Mouse (Mus musculus): ENCODE results near the gene Pik3r5. TPM values are rescaled to one million over a fixed set of nuclear protein-coding genes. Genes with fewer than 3 reads are reported as not detected.

Gene Pik3r5
- polyA plus RNA-seq, 1 experiment, result 9.5 TPM

- peaks cover 3% of the 10 kb centered on the region; the same call in 1 of the 2 replicates for H3K4me1 ChIP-seq
These were observed 21.4 kb downstream of the Pik3r5 start for GRCm38 (mm10) chr11:68453301-68453700.

GRCm38 (mm10) chr11:68458086-68458485 is 26.2 kb downstream of the Pik3r5 start:
- Histone ChIP-seq H3K36me3 (replicated peaks; ENCODE audit: low read length) (no peaks in the 10 kb centered on the region), H3K4me1 (no peaks in the 10 kb centered on the region), H3K27me3 (replicated peaks) (peaks cover 12% of the 10 kb centered on the region), H3K9me3 (no peaks in the 10 kb centered on the region), H3K4me3 (replicated peaks) (no peak overlapping the region)
- TF ChIP-seq GATA1 (IDR thresholded peaks at IDR 0.05; ENCODE audit: borderline replicate concordance, low read length) (no peak), FLI1 (IDR thresholded peaks at IDR 0.05; ENCODE audit: low read length) (no peak)

More at GRCm38 (mm10) chr11:68453301-68453700, 21.4 kb downstream of the Pik3r5 start:
- Histone ChIP-seq H3K36me3 (replicated peaks; ENCODE audit: low read length) (no peaks in the 10 kb centered on the region), H3K27me3 (replicated peaks) (peaks cover 34% of the 10 kb centered on the region), H3K9me3 (no peaks in the 10 kb centered on the region), H3K4me3 (replicated peaks) (no peak overlapping the region)
- TF ChIP-seq FLI1 (IDR thresholded peaks at IDR 0.05; ENCODE audit: low read length), result no peak
- TF ChIP-seq GATA1 (IDR thresholded peaks at IDR 0.05; ENCODE audit: borderline replicate concordance, low read length), result no peak

GRCm38 (mm10) chr11:68459021-68459420 is 27.1 kb downstream of the Pik3r5 start:
- Histone ChIP-seq H3K27me3 (replicated peaks) (peaks cover 12% of the 10 kb centered on the region), H3K36me3 (replicated peaks; ENCODE audit: low read length) (no peaks in the 10 kb centered on the region), H3K4me3 (replicated peaks) (no peak overlapping the region), H3K4me1 (no peaks in the 10 kb centered on the region), H3K9me3 (no peaks in the 10 kb centered on the region)
- no peak for TF ChIP-seq GATA1 (IDR thresholded peaks at IDR 0.05; ENCODE audit: borderline replicate concordance, low read length)
- TF ChIP-seq FLI1 (IDR thresholded peaks at IDR 0.05; ENCODE audit: low read length), result no peak

- H3K27me3 ChIP-seq (replicated peaks), result peaks cover 14% of the 10 kb centered on the region
- H3K9me3 ChIP-seq, result no peaks in the 10 kb centered on the region
- TF ChIP-seq FLI1 (IDR thresholded peaks at IDR 0.05; ENCODE audit: low read length), result no peak
- no peak for TF ChIP-seq GATA1 (IDR thresholded peaks at IDR 0.05; ENCODE audit: borderline replicate concordance, low read length)
- no peak overlapping the region for H3K4me3 ChIP-seq (replicated peaks)
- H3K36me3 ChIP-seq (replicated peaks; ENCODE audit: low read length), result no peaks in the 10 kb centered on the region
- no peaks in the 10 kb centered on the region for H3K4me1 ChIP-seq
These were observed 27.6 kb downstream of the Pik3r5 start for GRCm38 (mm10) chr11:68459486-68459885.

- no peak for TF ChIP-seq FLI1 (IDR thresholded peaks at IDR 0.05; ENCODE audit: low read length)
- no peak for TF ChIP-seq GATA1 (IDR thresholded peaks at IDR 0.05; ENCODE audit: borderline replicate concordance, low read length)
- Histone ChIP-seq H3K9me3 (no peaks in the 10 kb centered on the region), H3K36me3 (replicated peaks; ENCODE audit: low read length) (no peaks in the 10 kb centered on the region), H3K4me3 (replicated peaks) (no peak overlapping the region), H3K4me1 (no peaks in the 10 kb centered on the region), H3K27me3 (replicated peaks) (peaks cover 12% of the 10 kb centered on the region)
These were observed 30.8 kb downstream of the Pik3r5 start for GRCm38 (mm10) chr11:68462716-68463115.

- no peaks in the 10 kb centered on the region for H3K4me1 ChIP-seq
- no peaks in the 10 kb centered on the region for H3K36me3 ChIP-seq (replicated peaks; ENCODE audit: low read length)
- no peak for TF ChIP-seq FLI1 (IDR thresholded peaks at IDR 0.05; ENCODE audit: low read length)
- H3K4me3 ChIP-seq (replicated peaks), result no peak overlapping the region
- no peaks in the 10 kb centered on the region for H3K9me3 ChIP-seq
- H3K27me3 ChIP-seq (replicated peaks), result peaks cover 18% of the 10 kb centered on the region
These were observed 32.3 kb downstream of the Pik3r5 start for GRCm38 (mm10) chr11:68464260-68464659.

- Histone ChIP-seq H3K4me1 (no peaks in the 10 kb centered on the region), H3K36me3 (replicated peaks; ENCODE audit: low read length) (no peaks in the 10 kb centered on the region), H3K27me3 (replicated peaks) (peaks cover 22% of the 10 kb centered on the region), H3K4me3 (replicated peaks) (no peak overlapping the region), H3K9me3 (no peaks in the 10 kb centered on the region)
- TF ChIP-seq GATA1 (IDR thresholded peaks at IDR 0.05; ENCODE audit: borderline replicate concordance, low read length) (no peak), FLI1 (IDR thresholded peaks at IDR 0.05; ENCODE audit: low read length) (no peak)
These were observed 33.2 kb downstream of the Pik3r5 start for GRCm38 (mm10) chr11:68465090-68465489.

GRCm38 (mm10) chr11:68467441-68467840 is 35.5 kb downstream of the Pik3r5 start:
- H3K4me3 ChIP-seq (replicated peaks), result no peak overlapping the region
- no peak for TF ChIP-seq GATA1 (IDR thresholded peaks at IDR 0.05; ENCODE audit: borderline replicate concordance, low read length)
- no peak for TF ChIP-seq FLI1 (IDR thresholded peaks at IDR 0.05; ENCODE audit: low read length)
- no peaks in the 10 kb centered on the region for H3K36me3 ChIP-seq (replicated peaks; ENCODE audit: low read length)
- peaks cover 25% of the 10 kb centered on the region for H3K27me3 ChIP-seq (replicated peaks)
- H3K9me3 ChIP-seq, result no peaks in the 10 kb centered on the region
- no peaks in the 10 kb centered on the region for H3K4me1 ChIP-seq

GRCm38 (mm10) chr11:68467962-68468612 is 36.2 kb downstream of the Pik3r5 start:
- TF ChIP-seq FLI1 (IDR thresholded peaks at IDR 0.05; ENCODE audit: low read length) (no peak), GATA1 (IDR thresholded peaks at IDR 0.05; ENCODE audit: borderline replicate concordance, low read length) (no peak)
- Histone ChIP-seq H3K4me1 (no peaks in the 10 kb centered on the region), H3K36me3 (replicated peaks; ENCODE audit: low read length) (no peaks in the 10 kb centered on the region), H3K9me3 (no peaks in the 10 kb centered on the region), H3K27me3 (replicated peaks) (peaks cover 29% of the 10 kb centered on the region), H3K4me3 (replicated peaks) (no peak overlapping the region)

- no peak overlapping the region for H3K4me3 ChIP-seq (replicated peaks)
- H3K27me3 ChIP-seq (replicated peaks), result peaks cover 33% of the 10 kb centered on the region
- no peaks in the 10 kb centered on the region for H3K9me3 ChIP-seq
- no peaks in the 10 kb centered on the region for H3K4me1 ChIP-seq
- TF ChIP-seq GATA1 (IDR thresholded peaks at IDR 0.05; ENCODE audit: borderline replicate concordance, low read length) (no peak), FLI1 (IDR thresholded peaks at IDR 0.05; ENCODE audit: low read length) (no peak)
- H3K36me3 ChIP-seq (replicated peaks; ENCODE audit: low read length), result no peaks in the 10 kb centered on the region
These were observed 37.0 kb downstream of the Pik3r5 start for GRCm38 (mm10) chr11:68468886-68469285.
